Comparison of ENCODE assay signal across 13 mouse cellular contexts in genomic region chr19:60182901-60183300, GRCm38 (mm10). TPM values are rescaled to one million over a fixed set of nuclear protein-coding genes. Genes with fewer than 3 reads are reported as not detected.
DNase-seq lines count a peak whose midpoint lies in the region; ATAC-seq and TF ChIP-seq lines count a peak whose summit lies in the region.
"Had no signal": no experiment of that assay in that cellular context is flagged by ENCODE, and none has a peak within 500 bp of the region (broad histone marks: within the 10 kb centered on the region; RNA-seq: fewer than 3 reads in every experiment).

No protein-coding gene starts in this region.

- peak; percentile 33; the same call in 1 of the 2 replicates for TF ChIP-seq POLR2A in spleen, adult 2 months (IDR thresholded peaks at IDR 0.05; ENCODE audit: low read depth, low read length)

- DNase-seq in 3T3-L1 (ENCODE audit: low read depth, low spot score) (peak; percentile 36), 416B (ENCODE audit: low read depth) (peak; percentile 90)
- peak; percentile 60 for DNase-seq in embryonic facial prominence, embryonic 14.5 days (ENCODE audit: low spot score)
- DNase-seq in spleen, adult 2 months (ENCODE audit: low read depth in 1 of 2, low spot score in 2 of 2): peak; percentile 71 to 73
- no peak for DNase-seq in gastrocnemius, postnatal 36 days
- DNase-seq in neural tube, embryonic 10.5 days (ENCODE audit: extremely low spot score, low spot score): no peak
- DNase-seq: adrenal gland, postnatal 14 days; cerebellum, adult 2 months; liver, embryonic 13.5 days had no signal

- no peaks in the 10 kb centered on the region for H3K27me3 ChIP-seq in embryonic facial prominence, embryonic 14.5 days (replicated peaks; ENCODE audit: control insufficient read depth, insufficient read depth, low read length)
- H3K27me3 ChIP-seq in spleen, adult 2 months (ENCODE audit: control insufficient read depth, insufficient read depth, low read length): no peaks in the 10 kb centered on the region
- no peaks in the 10 kb centered on the region for H3K27me3 ChIP-seq in forebrain, embryonic 15.5 days
- H3K27me3 ChIP-seq: liver, embryonic 13.5 days; megakaryocyte, embryonic 14.5 days had no signal

- 79% methylated on average over 1 of the region's 1 CpGs for WGBS in embryonic facial prominence, embryonic 14.5 days
- WGBS in spleen, adult 2 months: 33% methylated on average over 1 of the region's 1 CpGs
- WGBS in forebrain, embryonic 15.5 days: 84% methylated on average over 1 of the region's 1 CpGs

- H3K4me3 ChIP-seq in embryonic facial prominence, embryonic 14.5 days (ENCODE audit: low read depth, low read length): no peak overlapping the region
- no peak overlapping the region; the same call in 1 of the 2 replicates for H3K4me3 ChIP-seq in spleen, adult 2 months (ENCODE audit: extremely low read depth, insufficient read depth, insufficient read length)
- H3K4me3 ChIP-seq in forebrain, embryonic 15.5 days: no peak overlapping the region
- H3K4me3 ChIP-seq: liver, embryonic 13.5 days; megakaryocyte, embryonic 14.5 days had no signal

- no peak overlapping the region for H3K27ac ChIP-seq in embryonic facial prominence, embryonic 14.5 days (replicated peaks; ENCODE audit: low read depth, low read length)
- peak overlapping the region; percentile 90 for H3K27ac ChIP-seq in spleen, adult 2 months (ENCODE audit: insufficient read depth, low read length)
- H3K27ac ChIP-seq in forebrain, embryonic 15.5 days (replicated peaks): no peak overlapping the region
- H3K27ac ChIP-seq: liver, embryonic 13.5 days had no signal

- intact Hi-C loops in gastrocnemius, postnatal 36 days (cut with DNase I): no loop called here

- H3K9me3 ChIP-seq in embryonic facial prominence, embryonic 14.5 days (ENCODE audit: control insufficient read depth, low read length): peaks cover 4% of the 10 kb centered on the region; the same call in 1 of the 2 replicates
- no peaks in the 10 kb centered on the region for H3K9me3 ChIP-seq in forebrain, embryonic 15.5 days
- H3K9me3 ChIP-seq: liver, embryonic 13.5 days had no signal

- H3K9ac ChIP-seq in embryonic facial prominence, embryonic 14.5 days (ENCODE audit: low read depth, low read length): no peak overlapping the region
- H3K9ac ChIP-seq in forebrain, embryonic 15.5 days (replicated peaks): no peak overlapping the region
- H3K9ac ChIP-seq: liver, embryonic 13.5 days had no signal

- TF ChIP-seq CTCF in spleen, adult 2 months (IDR thresholded peaks at IDR 0.05; ENCODE audit: extremely low read depth, insufficient read depth, insufficient read length, insufficient replicate concordance): no peak

- ATAC-seq in embryonic facial prominence, embryonic 14.5 days (ENCODE audit: low read depth): no peak
- no peak for ATAC-seq in inflammation-experienced regulatory T-cells, adult 6 months
- ATAC-seq in forebrain, embryonic 15.5 days (replicated peaks): no peak
- ATAC-seq: intestine, embryonic 16.5 days had no signal

- no peaks in the 10 kb centered on the region for H3K4me1 ChIP-seq in embryonic facial prominence, embryonic 14.5 days (ENCODE audit: control insufficient read depth, insufficient read depth, low read length)
- peaks cover 11% of the 10 kb centered on the region for H3K4me1 ChIP-seq in spleen, adult 2 months (ENCODE audit: control insufficient read depth, insufficient read depth, insufficient read length)
- peaks cover 3% of the 10 kb centered on the region; the same call in 1 of the 2 replicates for H3K4me1 ChIP-seq in forebrain, embryonic 15.5 days
- H3K4me1 ChIP-seq: liver, embryonic 13.5 days had no signal

- H3K36me3 ChIP-seq in embryonic facial prominence, embryonic 14.5 days (ENCODE audit: control insufficient read depth, insufficient read depth, low read length): 0 out of 2 replicates have a peak, but pooled peaks cover 3% of the 10 kb centered on the region
- no peaks in the 10 kb centered on the region for H3K36me3 ChIP-seq in spleen, adult 2 months (ENCODE audit: control insufficient read depth, insufficient read depth, low read length)
- no peaks in the 10 kb centered on the region for H3K36me3 ChIP-seq in forebrain, embryonic 15.5 days

- no peak overlapping the region for H3K4me2 ChIP-seq in embryonic facial prominence, embryonic 14.5 days (ENCODE audit: low read depth, low read length)
- H3K4me2 ChIP-seq in forebrain, embryonic 15.5 days (replicated peaks): no peak overlapping the region
- H3K4me2 ChIP-seq: liver, embryonic 13.5 days had no signal

RNA-seq across cellular contexts. Expression of gene Fam204a, which starts 43.6 kb away (rescaled TPM):
- polyA plus RNA-seq in embryonic facial prominence, embryonic 14.5 days (2014; fragmentation: Nextera tagmentation; extraction: Ambion mirVana): 44.9 and 49.2 TPM in 2 replicates
- polyA plus RNA-seq in spleen, adult 2 months (2012; rRNA removed): 4.6 and 8.1 TPM in 2 replicates
- 10 to 100 TPM; 26.3 to 30.2 TPM for total RNA-seq in gastrocnemius, postnatal 36 days (2021)
- 10 to 100 TPM; 68.8 to 82.8 (median 71.0) TPM for polyA plus RNA-seq in inflammation-experienced regulatory T-cells, adult 6 months (2017; shearing (Covaris generic))
- 53.3 and 57.1 TPM in 2 replicates for polyA plus RNA-seq in forebrain, embryonic 15.5 days (2015; fragmentation: Nextera tagmentation; extraction: Ambion mirVana)

Comparison
In these comparisons a context has a peak if more than half of its experiments do, and no peak if none do; other contexts are left out.
1. DNase-seq: peak in 3T3-L1 (single experiment), 416B (single experiment), embryonic facial prominence, embryonic 14.5 days (single experiment) and spleen, adult 2 months (2 of 2); none in gastrocnemius, postnatal 36 days (0 of 2) and neural tube, embryonic 10.5 days (single experiment).